Mouse (Mus musculus) retina, postnatal 1 day (tissue): ENCODE data around the gene Arl2.
"Not testable (repeated sequence)": the region's sequence is repeated elsewhere in the genome, so short reads cannot be mapped to it uniquely, and the experiment has no call there.

Source experiments
- DNase-seq: peaks from one replicate; pipeline ENCODE4 v3.0.0-alpha.2; 2012

Gene Arl2

GRCm38 (mm10) chr19:6141394-6141749 lies at the start of gene Arl2:
Gene Arl2, minus strand, starts transcription at chr19:6141548.
- peak; percentile 95 for DNase-seq

DNA sequence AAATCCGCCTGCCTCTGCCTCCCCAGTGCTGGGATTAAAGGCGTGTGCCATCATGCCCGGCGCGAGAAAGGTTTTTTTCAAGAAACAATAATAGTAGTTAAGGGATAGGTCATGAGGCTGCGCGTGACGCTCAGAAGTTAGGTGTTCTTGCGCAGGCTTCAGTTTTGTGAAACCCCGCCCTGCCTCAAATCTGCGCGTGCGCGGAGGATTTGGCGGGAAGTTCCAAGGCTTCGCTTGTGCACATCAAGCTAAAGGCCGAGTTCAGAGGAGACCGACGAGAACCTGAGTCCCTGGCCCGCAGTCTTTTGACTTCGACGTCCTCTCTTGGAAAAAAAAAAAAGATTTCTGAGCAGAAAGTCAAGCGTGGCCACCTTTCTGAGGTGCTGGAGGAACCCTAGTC lies 42.8 kb upstream of the Arl2 start, which contains the start of gene Majin:
TSS of gene Majin (plus strand) at position 258 of the 400 bp plus-strand sequence.
- DNase-seq: no peak

DNA sequence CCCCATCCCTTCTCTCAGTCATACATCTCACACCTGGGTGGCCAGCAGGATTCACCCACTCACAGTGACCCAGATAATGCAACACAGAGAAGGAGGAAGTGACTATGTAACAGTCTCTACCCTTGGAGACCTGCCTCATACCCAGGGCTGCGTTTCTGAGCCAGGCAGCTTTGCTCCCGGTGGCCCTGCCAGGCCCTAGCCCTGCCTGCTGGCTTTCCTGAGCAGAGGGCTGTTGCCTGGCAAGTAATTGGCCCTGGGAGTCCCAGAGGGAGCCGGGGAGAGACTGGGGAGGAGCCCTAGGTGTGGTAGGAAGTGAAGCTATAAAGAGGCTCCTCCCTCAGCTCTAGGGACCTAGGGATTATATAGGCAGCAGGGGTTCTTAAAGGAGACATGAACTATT lies 41.2 kb upstream of the Arl2 start:
- peak; percentile 53 for DNase-seq

- no peak for DNase-seq
Measured at GRCm38 (mm10) chr19:6181629-6182028, 40.3 kb upstream of the Arl2 start.

DNA sequence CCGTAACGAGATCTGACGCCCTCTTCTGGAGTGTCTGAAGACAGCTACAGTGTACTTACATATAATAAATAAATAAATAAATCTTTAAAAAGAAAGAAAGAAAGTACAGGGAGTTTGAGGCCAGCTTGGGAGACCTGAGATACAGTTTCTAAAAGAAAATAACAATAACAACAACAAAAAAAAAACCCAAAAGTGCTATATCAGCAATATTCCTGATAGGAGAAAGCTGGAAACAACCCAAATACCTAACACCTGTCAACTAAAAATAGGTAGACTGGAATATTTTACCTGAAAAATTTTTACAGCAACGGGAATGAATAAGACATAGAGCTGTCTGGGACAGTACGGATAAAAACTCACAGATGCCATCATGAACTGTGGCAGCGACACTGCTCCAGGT lies 37.4 kb upstream of the Arl2 start:
- no peak for DNase-seq

- no peak for DNase-seq
Measured at GRCm38 (mm10) chr19:6174771-6175170, 33.4 kb upstream of the Arl2 start.

- no peak for DNase-seq
Measured at GRCm38 (mm10) chr19:6171215-6171614, 29.9 kb upstream of the Arl2 start.

DNA sequence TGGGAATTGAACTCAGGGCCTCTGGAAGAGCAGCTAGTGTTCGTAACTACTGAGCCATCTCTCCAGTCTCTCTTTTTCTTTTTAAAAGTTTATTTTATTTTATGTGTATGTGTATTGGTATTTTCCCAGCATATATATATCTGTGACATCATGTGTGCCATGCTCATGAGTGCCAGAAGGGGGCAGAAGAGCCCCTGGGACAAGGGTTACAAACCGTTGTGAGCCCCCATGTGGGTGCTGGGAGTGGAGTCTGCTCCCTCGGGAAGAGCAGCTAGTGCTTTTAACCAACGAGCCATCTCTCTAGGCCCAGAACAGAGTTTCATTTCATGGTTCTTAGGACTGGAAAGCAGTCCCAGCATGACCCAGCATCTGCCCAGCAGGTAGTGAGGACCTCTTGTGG lies 25.4 kb upstream of the Arl2 start:
- DNase-seq: no peak

GRCm38 (mm10) chr19:6163872-6164547 lies 22.7 kb upstream of the Arl2 start:
- DNase-seq: no peak

DNA sequence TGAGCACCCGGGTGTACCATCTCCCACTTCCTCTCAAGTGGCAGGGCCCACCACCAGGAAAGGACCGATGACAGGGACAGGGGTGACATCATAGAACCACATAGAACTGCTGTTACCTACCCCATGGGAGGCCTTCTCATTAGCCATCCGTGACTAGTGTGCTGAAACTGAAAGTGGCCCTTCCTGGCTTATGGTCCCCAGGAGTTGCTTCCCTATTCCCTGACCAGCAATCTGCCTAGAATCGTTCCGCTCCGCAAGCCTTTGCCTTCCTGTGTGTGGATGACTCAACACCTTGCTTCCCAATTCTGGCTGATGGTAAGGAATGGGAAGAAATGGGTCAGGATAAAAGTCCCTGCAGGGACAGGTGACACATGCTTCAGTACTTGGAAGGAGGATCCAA lies 15.9 kb upstream of the Arl2 start:
- DNase-seq: no peak

- DNase-seq: no peak
Measured at GRCm38 (mm10) chr19:6156372-6156771, 15.0 kb upstream of the Arl2 start.

DNA sequence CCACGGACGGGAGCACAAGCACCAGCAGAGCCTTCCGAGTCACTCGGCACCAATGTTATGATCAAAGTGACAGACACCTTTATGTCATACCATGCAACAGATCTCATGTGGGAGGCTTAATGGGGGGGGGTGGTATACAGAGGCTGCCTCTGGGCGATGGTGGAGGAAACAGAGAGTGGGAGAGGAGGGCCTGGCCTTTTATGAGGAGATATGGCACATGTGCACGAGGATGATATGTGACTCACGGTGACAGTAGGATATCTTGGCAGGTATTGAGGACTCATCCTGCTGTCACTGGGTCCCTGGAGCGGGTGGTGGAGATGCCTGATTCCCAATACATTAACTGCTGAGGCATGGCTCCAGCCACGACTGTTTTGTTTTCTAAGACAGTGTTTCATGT lies 13.8 kb upstream of the Arl2 start:
- no peak for DNase-seq

DNA sequence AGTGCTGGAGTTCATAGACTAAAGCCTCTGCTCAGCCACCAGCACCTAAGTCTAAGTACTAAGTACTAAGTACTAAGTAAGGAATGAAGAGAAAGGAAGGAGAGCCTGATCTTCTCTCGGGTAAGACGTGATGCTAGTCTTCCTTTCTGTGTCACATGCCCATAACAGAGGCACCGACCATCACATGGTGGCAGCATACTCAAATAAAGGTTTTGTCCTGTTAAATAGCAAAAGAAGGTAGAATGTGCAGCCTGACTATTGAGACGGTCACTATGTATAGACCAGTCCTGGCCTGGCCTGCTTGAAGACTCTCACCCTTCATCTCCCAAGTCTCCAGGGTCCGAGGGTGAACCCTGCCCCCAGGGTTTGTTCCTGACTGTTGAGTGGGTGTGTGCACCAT lies 3.5 kb upstream of the Arl2 start:
- no peak for DNase-seq

DNA sequence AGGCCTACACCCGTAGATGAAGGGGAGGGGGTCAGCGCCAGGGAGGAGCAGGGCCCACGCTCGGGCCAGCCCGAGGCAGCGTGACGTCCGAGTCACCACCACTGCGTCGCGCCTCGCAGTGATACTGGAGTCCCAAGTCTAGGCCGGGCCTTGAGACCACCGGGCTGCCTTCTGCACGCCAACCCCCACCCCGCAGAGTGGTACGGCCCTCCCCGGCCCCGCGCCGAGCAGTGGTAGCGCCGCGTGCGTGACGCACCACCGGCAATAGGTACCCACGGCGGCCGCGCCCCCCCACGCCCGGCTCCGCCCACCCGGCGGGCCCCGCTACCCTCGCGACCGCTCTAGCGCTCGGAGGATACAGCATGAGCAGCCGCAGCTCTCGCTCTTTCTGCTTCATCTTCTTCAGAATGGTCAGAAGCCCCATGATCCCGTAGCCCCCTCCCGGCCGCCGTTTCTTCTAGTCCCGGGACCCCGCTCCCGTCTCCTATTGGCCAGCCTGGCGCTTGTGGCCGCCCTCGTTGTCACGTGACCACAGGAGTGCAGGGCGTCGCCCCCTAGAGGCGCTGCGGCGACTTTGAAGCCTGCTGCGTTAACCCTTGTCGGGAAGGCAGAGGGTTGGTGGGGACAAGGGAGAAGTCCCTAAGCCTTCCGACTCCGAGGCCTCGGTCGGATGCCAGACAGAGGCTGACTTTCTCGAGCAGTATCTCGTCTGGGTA lies 512 bp downstream of the Arl2 start, which contains the start of gene Batf2:
TSS of gene Batf2 (plus strand) at position 306 of the 716 bp plus-strand sequence.
- DNase-seq: peak; percentile 98

DNA sequence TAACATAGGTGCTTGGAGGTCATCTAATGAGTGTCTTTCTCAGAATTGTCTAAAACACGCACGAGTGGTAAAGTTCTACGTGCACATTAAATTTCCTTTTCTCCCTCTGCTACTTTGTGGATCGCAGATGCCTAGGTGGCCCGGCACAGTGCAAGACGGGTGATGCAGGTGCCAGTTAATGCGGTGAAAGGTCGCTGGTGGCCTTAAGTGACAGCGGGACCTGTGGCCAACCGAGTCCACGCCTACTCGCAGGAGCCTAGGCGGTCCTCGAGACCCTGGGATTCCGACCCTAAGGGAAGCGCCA lies 1.0 kb downstream of the Arl2 start:
- DNase-seq: no peak

GRCm38 (mm10) chr19:6139701-6140100 lies 1.6 kb downstream of the Arl2 start:
- DNase-seq: no peak

DNA sequence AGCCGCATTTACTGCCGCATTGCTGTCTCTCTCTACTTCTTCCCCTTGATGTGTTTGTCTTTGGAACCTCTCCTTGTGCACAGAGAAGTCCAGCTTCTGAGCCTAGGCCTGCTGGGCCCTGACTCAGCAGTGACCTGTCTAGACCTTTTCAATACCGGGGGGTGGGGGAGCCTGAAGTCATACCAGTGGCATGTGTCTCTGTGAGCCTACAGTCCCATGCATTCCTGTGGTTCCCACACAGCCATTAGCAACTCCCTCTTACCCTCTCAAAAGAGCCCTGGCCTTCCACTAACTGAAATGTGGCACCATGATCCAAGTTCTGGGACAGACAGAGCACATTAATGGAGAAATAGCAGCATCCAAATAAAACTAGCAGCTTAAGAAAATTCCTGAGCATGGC lies 5.0 kb downstream of the Arl2 start:
- DNase-seq: no peak

DNA sequence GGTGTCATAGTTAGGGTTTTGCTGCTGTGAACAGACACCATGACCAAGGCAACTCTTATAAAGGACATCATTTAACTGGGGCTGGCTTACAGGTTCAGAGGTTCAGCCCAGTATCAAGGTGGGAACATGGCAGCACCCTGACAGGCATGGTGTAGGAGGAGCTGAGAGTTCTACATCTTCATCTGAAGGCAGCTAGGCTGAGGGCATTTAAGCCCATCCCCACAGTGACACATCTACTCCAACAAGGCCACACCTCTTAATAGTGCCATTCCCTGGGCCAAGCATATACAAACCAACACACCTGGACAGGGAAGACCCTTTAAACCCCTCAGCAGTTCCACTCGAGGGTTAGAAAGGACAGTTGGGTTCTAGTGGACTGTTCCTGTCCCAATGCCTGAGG lies 8.2 kb downstream of the Arl2 start:
- not testable (repeated sequence) for DNase-seq

GRCm38 (mm10) chr19:6132171-6132827 lies 9.0 kb downstream of the Arl2 start:
- DNase-seq: no peak

DNA sequence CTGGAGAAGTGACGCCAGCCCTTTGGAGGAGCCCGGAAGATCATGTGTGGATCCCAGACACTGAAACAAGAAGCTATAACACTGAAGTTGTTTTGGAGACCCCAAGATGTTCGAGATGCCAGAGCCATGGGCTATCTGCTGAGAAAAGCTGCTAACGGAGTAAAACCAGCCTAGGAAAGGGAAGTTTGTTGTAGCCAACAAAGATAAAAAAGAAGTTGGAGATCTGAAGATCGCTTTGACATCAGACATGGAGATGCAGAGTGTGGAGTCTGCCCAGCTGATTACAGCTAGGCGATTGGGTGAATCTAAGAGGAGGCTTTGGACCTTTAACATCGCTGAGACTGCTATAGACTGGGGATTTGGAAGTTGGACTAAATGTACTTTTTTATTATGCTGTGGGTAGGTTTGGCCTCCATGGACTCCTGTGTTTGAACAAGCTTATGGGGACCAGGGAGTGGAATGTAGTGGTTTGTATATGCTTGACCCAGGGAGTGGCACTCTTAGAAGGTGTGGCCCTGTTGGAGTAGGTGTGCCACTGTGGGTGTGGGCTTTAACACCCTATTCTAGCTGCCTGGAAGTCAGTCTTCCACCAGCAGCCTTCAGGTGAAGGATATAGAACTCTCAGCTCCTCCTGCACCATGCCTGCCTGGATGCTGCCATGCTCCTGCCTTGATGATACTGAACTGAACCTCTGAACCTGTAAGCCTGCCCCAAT lies 10.8 kb downstream of the Arl2 start:
- not testable (repeated sequence) for DNase-seq

- peak; percentile 97 for DNase-seq
Measured at GRCm38 (mm10) chr19:6127760-6128341, 13.5 kb downstream of the Arl2 start, which contains the start of gene Snx15. Gene Snx15, minus strand, starts transcription at chr19:6128304.

DNA sequence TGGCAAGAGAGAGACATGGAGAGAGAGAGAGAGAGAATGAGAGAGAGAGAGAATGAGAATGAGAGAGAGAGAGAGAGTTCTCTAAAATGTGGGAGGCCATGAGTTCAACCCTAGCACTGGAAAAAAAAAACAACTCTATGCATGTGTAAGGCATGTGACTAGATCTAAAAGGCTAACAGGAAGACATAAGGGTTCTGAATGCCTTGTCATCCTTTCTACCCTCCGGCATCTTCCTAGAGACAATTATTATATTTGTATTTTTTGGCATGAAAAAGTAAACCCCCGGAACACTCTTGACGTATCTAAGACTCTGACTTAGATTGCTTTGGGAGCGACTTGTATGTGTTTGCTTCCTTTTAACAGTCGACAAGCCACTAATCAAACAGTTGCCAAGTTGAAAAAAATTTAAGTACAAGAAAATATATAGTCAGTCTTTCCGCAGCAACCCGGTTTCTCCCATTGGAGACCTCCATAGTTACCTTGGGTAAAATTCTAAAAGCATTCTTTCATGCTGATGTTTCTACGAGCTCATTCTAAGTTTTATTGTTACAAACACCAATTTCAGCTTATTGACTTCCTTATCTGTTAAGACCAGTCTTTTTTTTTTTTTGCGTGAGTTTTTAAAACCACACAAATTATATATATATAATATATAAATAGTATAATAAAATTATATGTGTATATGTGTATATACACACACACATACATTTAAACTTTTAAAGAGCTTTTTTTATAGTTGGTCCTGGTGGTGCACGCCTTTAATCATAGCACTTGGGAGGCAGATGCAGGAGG lies 14.4 kb downstream of the Arl2 start:
- DNase-seq: no peak
